Mouse (Mus musculus): ENCODE data around the gene Tmem26.
"Not testable (repeated sequence)": the region's sequence is repeated elsewhere in the genome, so short reads cannot be mapped to it uniquely, and the experiment has no call there.

Tmem26 gene

GRCm38 (mm10) chr10:68723568-68724360 lies at the start of gene Tmem26:
Tmem26 (plus strand) TSS chr10:68723646.
- peak; percentile 8 for DNase-seq (ENCODE audit: low spot score)

- no peak for DNase-seq (ENCODE audit: low spot score)
Observed at GRCm38 (mm10) chr10:68678678-68679077, 44.8 kb upstream of the Tmem26 start.

- no peak for DNase-seq (ENCODE audit: low spot score)
Observed at GRCm38 (mm10) chr10:68681233-68681632, 42.2 kb upstream of the Tmem26 start.

GRCm38 (mm10) chr10:68685510-68685909 lies 37.9 kb upstream of the Tmem26 start:
- no peak for DNase-seq (ENCODE audit: low spot score)

GRCm38 (mm10) chr10:68691116-68691515 lies 32.3 kb upstream of the Tmem26 start:
- DNase-seq (ENCODE audit: low spot score), result no peak

- DNase-seq (ENCODE audit: low spot score), result no peak
Observed at GRCm38 (mm10) chr10:68692401-68692800, 31.0 kb upstream of the Tmem26 start.

GRCm38 (mm10) chr10:68695760-68696336 lies 27.6 kb upstream of the Tmem26 start:
- DNase-seq (ENCODE audit: low spot score), result no peak

- DNase-seq (ENCODE audit: low spot score), result no peak
Observed at GRCm38 (mm10) chr10:68704268-68704667, 19.2 kb upstream of the Tmem26 start.

- DNase-seq (ENCODE audit: low spot score), result no peak
Observed at GRCm38 (mm10) chr10:68705471-68706036, 17.9 kb upstream of the Tmem26 start.

GRCm38 (mm10) chr10:68707014-68707852 lies 16.2 kb upstream of the Tmem26 start:
- DNase-seq (ENCODE audit: low spot score), result no peak

GRCm38 (mm10) chr10:68712926-68713325 lies 10.5 kb upstream of the Tmem26 start:
- DNase-seq (ENCODE audit: low spot score), result no peak

- no peak for DNase-seq (ENCODE audit: low spot score)
Observed at GRCm38 (mm10) chr10:68714302-68714701, 9.1 kb upstream of the Tmem26 start.

GRCm38 (mm10) chr10:68715396-68715795 lies 8.1 kb upstream of the Tmem26 start:
- no peak for DNase-seq (ENCODE audit: low spot score)

GRCm38 (mm10) chr10:68718375-68718774 lies 5.1 kb upstream of the Tmem26 start:
- no peak for DNase-seq (ENCODE audit: low spot score)

- no peak for DNase-seq (ENCODE audit: low spot score)
Observed at GRCm38 (mm10) chr10:68720887-68721400, 2.5 kb upstream of the Tmem26 start.

- no peak for DNase-seq (ENCODE audit: low spot score)
Observed at GRCm38 (mm10) chr10:68723015-68723414, 431 bp upstream of the Tmem26 start.

GRCm38 (mm10) chr10:68724361-68724720 lies 895 bp downstream of the Tmem26 start:
- DNase-seq (ENCODE audit: low spot score), result peak; percentile 8

GRCm38 (mm10) chr10:68727464-68727863 lies 4.0 kb downstream of the Tmem26 start:
- no peak for DNase-seq (ENCODE audit: low spot score)

GRCm38 (mm10) chr10:68735621-68736020 lies 12.2 kb downstream of the Tmem26 start:
- no peak for DNase-seq (ENCODE audit: low spot score)

- DNase-seq (ENCODE audit: low spot score), result no peak
Observed at GRCm38 (mm10) chr10:68737391-68737790, 13.9 kb downstream of the Tmem26 start.

GRCm38 (mm10) chr10:68738981-68739380 lies 15.5 kb downstream of the Tmem26 start:
- DNase-seq (ENCODE audit: low spot score), result not testable (repeated sequence)

GRCm38 (mm10) chr10:68740251-68740650 lies 16.8 kb downstream of the Tmem26 start:
- no peak for DNase-seq (ENCODE audit: low spot score)

Measured in urinary bladder, postnatal 25 days (tissue).